Mouse (Mus musculus) E14TG2a.4 (cell line): ENCODE results near the gene Polr1d.

Source experiments
- CTCF ChIP-seq: conservative IDR thresholded peaks from 2 replicates; pipeline ENCODE4 v1.5.1; 2014; ENCODE audit warnings: low read length
- NANOG ChIP-seq: IDR thresholded peaks from 2 replicates; pipeline ENCODE4 v1.6.1; 2014; ENCODE audit warnings: borderline replicate concordance, low read length, mixed read lengths

DNA sequence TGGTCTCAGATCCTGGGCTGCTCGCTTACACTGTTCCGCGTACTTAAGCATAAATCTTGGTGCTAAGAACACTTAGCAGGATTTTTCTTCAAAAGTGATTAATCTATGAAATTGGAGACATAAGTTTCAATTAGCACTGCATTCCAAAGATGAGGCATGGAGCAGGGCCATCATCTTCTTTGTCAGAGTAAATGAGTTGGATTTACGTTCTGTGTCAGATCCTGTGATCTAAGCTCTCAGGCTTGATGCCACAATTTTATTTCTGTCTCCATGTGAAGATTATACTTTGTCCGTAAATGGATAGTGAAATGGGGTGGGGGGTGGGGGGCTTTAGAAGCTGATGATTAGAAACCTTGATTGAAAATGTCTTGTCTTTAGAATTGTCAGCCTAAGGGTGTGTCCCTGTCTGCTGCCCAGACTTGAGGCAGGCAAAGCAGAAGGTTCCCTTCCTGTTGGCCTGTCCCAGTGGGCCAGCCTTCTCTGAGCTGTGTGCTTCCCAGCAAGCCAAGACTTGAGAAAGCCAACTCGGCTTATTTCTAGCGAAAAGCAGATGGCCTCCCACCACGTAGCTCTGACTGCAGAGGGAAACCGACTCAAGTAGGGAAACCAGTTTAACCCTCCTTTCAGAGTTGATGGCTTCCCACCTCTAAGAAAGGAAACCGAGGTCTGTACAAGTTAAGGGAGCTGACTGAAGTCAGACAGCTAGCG, 13.6 kb downstream of the Polr1d start:
- TF ChIP-seq CTCF (no peak), NANOG (no peak)
